Mouse (Mus musculus) forebrain, embryonic 12.5 days (tissue): ENCODE measurements around the gene Ttll5. TPM values are rescaled to one million over a fixed set of nuclear protein-coding genes. Genes with fewer than 3 reads are reported as not detected.

Experiments used
- ATAC-seq: fragments of 200-750 bp; cut with Nextera tagmentation; 2 replicates; pipeline ENCODE4 v1.8.0; 2017; ENCODE audit warnings: moderate TSS enrichment; ENCODE audit not compliant: low FRiP score
- H3K27ac ChIP-seq: fragments of 300-500 bp; sonication (generic); 2 replicates; pipeline ENCODE4 v1.5.1; 2016; ENCODE audit warnings: mild to moderate bottlenecking
- H3K27me3 ChIP-seq: fragments of 300-500 bp; sonication (generic); 2 replicates; pipeline ENCODE4 v1.6.1; 2016; ENCODE audit warnings: mild to moderate bottlenecking
- H3K36me3 ChIP-seq: fragments of 300-500 bp; sonication (generic); replicated peaks from 2 replicates; pipeline ENCODE4 v1.6.1; 2016; ENCODE audit warnings: mild to moderate bottlenecking
- H3K4me1 ChIP-seq: fragments of 300-500 bp; sonication (generic); 2 replicates; pipeline ENCODE4 v1.6.1; 2016
- H3K4me2 ChIP-seq: fragments of 300-500 bp; sonication (generic); 2 replicates; pipeline ENCODE4 v1.6.1; 2016; ENCODE audit warnings: mild to moderate bottlenecking, moderate library complexity
- H3K4me3 ChIP-seq: fragments of 300-500 bp; sonication (generic); replicated peaks from 2 replicates; pipeline ENCODE4 v1.5.1; 2016; ENCODE audit warnings: mild to moderate bottlenecking
- H3K9ac ChIP-seq: fragments of 300-500 bp; sonication (generic); 2 replicates; pipeline ENCODE4 v1.6.1; 2016; ENCODE audit warnings: mild to moderate bottlenecking
- H3K9me3 ChIP-seq: fragments of 300-500 bp; sonication (generic); 2 replicates; pipeline ENCODE4 v1.6.1; 2016
- WGBS: fragments of 180-500 bp; shearing (Covaris S2); methylation state at CpG from one replicate; pipeline ENCODE4 v1.1.7; 2016; 5-methylcytosine and 5-hydroxymethylcytosine counted together
- polyA plus RNA-seq: library from polyadenylated mRNA; unstranded; fragments of >200 nt; fragmentation: Nextera tagmentation; extraction: Ambion mirVana; gene quantifications from 2 replicates; pipeline ENCODE4 v1.2.1, GENCODE M21; 2016

The Ttll5 gene
- polyA plus RNA-seq, 1 experiment from 2014 or later = 17.3 TPM

GRCm38 (mm10) chr12:86100711-86101110, 276.3 kb downstream of the Ttll5 start:
- Histone ChIP-seq H3K9ac (no peak overlapping the region), H3K4me3 (no peak overlapping the region), H3K36me3 (0 out of 2 replicates have a peak, but pooled peaks cover 2% of the 10 kb centered on the region), H3K27ac (no peak overlapping the region), H3K9me3 (no peaks in the 10 kb centered on the region), H3K4me1 (peaks cover 26% of the 10 kb centered on the region), H3K27me3 (peaks cover 14% of the 10 kb centered on the region), H3K4me2 (no peak overlapping the region)
- WGBS = 84% methylated on average over 3 of the region's 3 CpGs
- no peak for ATAC-seq

DNA sequence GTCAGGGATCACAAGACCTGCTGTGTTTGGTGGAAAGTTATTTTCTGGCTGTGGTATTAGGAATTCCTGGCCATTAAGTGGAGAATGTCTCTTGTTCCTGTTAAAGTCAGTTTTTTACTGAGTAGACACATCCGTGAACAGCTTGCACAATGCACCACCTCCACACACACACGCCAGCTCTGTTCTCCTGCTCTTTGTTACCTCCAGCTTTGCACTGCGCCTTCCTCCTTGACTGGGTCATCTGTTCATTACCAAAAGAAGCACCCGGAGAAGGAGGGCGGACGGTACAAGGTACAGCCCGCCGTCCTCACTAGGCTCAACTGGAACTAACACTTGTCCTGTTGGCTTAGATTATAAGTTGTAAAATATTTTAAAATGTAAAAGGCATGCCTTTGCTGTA, 278.2 kb downstream of the Ttll5 start:
- Histone ChIP-seq H3K4me3 (no peak overlapping the region), H3K9me3 (no peaks in the 10 kb centered on the region), H3K27ac (no peak overlapping the region), H3K27me3 (peaks cover 17% of the 10 kb centered on the region), H3K4me1 (peaks cover 23% of the 10 kb centered on the region), H3K9ac (no peak overlapping the region), H3K4me2 (no peak overlapping the region), H3K36me3 (0 out of 2 replicates have a peak, but pooled peaks cover 2% of the 10 kb centered on the region)
- no peak for ATAC-seq
- WGBS = 81% methylated on average over 8 of the region's 8 CpGs

DNA sequence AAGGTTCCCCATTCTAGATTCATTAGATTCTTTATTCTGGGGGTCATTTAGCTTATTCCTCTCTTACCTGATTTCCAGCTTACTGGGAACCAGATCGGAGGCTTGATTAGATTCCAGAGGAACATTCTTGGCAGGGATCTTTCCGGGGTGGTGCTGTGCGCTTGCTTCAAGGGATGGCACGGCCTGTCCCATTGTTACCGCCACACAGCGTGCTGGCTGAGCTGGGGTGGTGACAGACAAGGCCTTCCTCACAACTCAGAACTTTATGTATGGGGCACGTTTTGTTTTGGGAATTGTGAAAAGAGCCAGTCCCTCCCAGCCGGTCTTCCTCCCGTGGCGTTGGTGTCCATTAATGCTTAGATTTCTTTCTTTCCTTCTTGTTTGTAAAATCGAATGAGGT, 278.9 kb downstream of the Ttll5 start:
- ATAC-seq = no peak
- WGBS = 32% methylated on average over 11 of the region's 11 CpGs
- H3K4me1 ChIP-seq = peaks cover 23% of the 10 kb centered on the region
- 0 out of 2 replicates have a peak overlapping the region, but pooled peaks have one; percentile 1 for H3K4me2 ChIP-seq
- 0 out of 2 replicates have a peak, but pooled peaks cover 2% of the 10 kb centered on the region for H3K36me3 ChIP-seq
- no peak overlapping the region for H3K4me3 ChIP-seq
- 0 out of 2 replicates have a peak overlapping the region, but pooled peaks have one; percentile 25 for H3K27ac ChIP-seq
- H3K9me3 ChIP-seq = no peaks in the 10 kb centered on the region
- H3K9ac ChIP-seq = no peak overlapping the region
- H3K27me3 ChIP-seq = peaks cover 17% of the 10 kb centered on the region

DNA sequence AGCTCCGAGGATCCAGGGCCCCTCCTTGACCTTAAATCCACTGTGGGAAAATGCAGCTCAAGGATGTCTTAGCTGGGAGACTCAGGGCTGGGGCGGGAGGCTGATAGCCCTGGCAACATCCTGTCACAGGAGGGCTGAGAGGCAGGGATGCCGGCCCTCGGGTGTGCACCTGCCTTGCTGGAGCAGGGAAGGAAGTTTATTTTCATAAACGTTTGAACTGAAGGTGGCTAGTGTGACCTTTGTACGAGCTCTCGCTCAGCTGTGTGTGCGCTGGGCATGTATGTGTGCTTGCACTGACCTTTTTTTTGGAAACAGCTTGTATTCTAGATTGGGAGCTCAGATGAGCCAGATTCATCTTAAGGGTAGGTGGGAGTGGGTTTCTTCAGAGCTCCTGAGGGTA, 279.4 kb downstream of the Ttll5 start:
- Histone ChIP-seq H3K27me3 (peaks cover 17% of the 10 kb centered on the region), H3K4me2 (peak overlapping the region; percentile 1; the same call in 1 of the 2 replicates), H3K4me3 (no peak overlapping the region), H3K9ac (no peak overlapping the region), H3K9me3 (no peaks in the 10 kb centered on the region), H3K27ac (no peak overlapping the region; the same call in 1 of the 2 replicates), H3K4me1 (peaks cover 23% of the 10 kb centered on the region), H3K36me3 (0 out of 2 replicates have a peak, but pooled peaks cover 2% of the 10 kb centered on the region)
- ATAC-seq = no peak
- 43% methylated on average over 8 of the region's 8 CpGs for WGBS

- no peak overlapping the region for H3K27ac ChIP-seq
- no peak overlapping the region for H3K4me3 ChIP-seq
- peaks cover 17% of the 10 kb centered on the region for H3K27me3 ChIP-seq
- H3K9ac ChIP-seq = no peak overlapping the region
- H3K4me1 ChIP-seq = peaks cover 23% of the 10 kb centered on the region
- no peaks in the 10 kb centered on the region for H3K9me3 ChIP-seq
- WGBS = 83% methylated on average over 11 of the region's 11 CpGs
- H3K4me2 ChIP-seq = no peak overlapping the region
- ATAC-seq = no peak
- 0 out of 2 replicates have a peak, but pooled peaks cover 2% of the 10 kb centered on the region for H3K36me3 ChIP-seq
These were observed 279.8 kb downstream of the Ttll5 start for GRCm38 (mm10) chr12:86104297-86104696.

GRCm38 (mm10) chr12:86105546-86105945, 281.1 kb downstream of the Ttll5 start:
- Histone ChIP-seq H3K9ac (no peak overlapping the region), H3K4me3 (no peak overlapping the region), H3K4me1 (peaks cover 23% of the 10 kb centered on the region), H3K27ac (no peak overlapping the region), H3K4me2 (no peak overlapping the region), H3K27me3 (peaks cover 16% of the 10 kb centered on the region), H3K36me3 (no peaks in the 10 kb centered on the region), H3K9me3 (no peaks in the 10 kb centered on the region)
- no peak for ATAC-seq
- 82% methylated on average over 9 of the region's 10 CpGs for WGBS

GRCm38 (mm10) chr12:86106086-86106485, 281.6 kb downstream of the Ttll5 start:
- no peak overlapping the region for H3K4me3 ChIP-seq
- H3K4me2 ChIP-seq = no peak overlapping the region
- H3K27ac ChIP-seq = no peak overlapping the region
- H3K9me3 ChIP-seq = no peaks in the 10 kb centered on the region
- H3K4me1 ChIP-seq = peaks cover 23% of the 10 kb centered on the region
- H3K27me3 ChIP-seq = peaks cover 14% of the 10 kb centered on the region; the same call in 1 of the 2 replicates
- no peaks in the 10 kb centered on the region for H3K36me3 ChIP-seq
- WGBS = 92% methylated on average over 9 of the region's 9 CpGs
- no peak for ATAC-seq
- no peak overlapping the region for H3K9ac ChIP-seq

GRCm38 (mm10) chr12:86107645-86108044, 283.2 kb downstream of the Ttll5 start:
- Histone ChIP-seq H3K4me1 (peaks cover 20% of the 10 kb centered on the region), H3K4me2 (no peak overlapping the region), H3K4me3 (no peak overlapping the region), H3K36me3 (no peaks in the 10 kb centered on the region), H3K9me3 (no peaks in the 10 kb centered on the region), H3K9ac (no peak overlapping the region), H3K27ac (no peak overlapping the region), H3K27me3 (peaks cover 14% of the 10 kb centered on the region; the same call in 1 of the 2 replicates)
- WGBS = 87% methylated on average over 7 of the region's 7 CpGs
- ATAC-seq = no peak

DNA sequence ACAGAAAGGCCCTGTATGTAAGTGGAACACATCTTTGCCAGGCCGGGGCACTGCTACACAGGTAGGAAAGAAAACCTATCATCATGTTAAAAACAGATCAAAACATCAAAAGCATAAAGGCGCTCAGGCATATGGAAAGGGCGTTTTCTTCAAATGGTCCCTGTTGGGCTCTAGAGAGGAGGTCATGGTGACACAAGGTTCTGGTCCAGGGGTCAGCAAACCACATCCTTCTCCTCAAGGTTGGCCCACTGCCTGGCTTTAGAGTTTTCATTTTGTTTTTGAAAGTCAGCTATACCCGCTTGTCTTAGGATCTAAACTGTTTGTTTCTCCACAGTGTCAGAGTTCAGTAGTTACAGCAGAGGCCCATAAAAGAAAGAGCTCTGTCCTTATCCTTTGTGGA, 285.1 kb downstream of the Ttll5 start:
- Histone ChIP-seq H3K4me1 (peaks cover under 1% of the 10 kb centered on the region; the same call in 1 of the 2 replicates), H3K27me3 (peaks cover 14% of the 10 kb centered on the region; the same call in 1 of the 2 replicates), H3K9me3 (no peaks in the 10 kb centered on the region), H3K9ac (no peak overlapping the region), H3K36me3 (no peaks in the 10 kb centered on the region), H3K4me2 (no peak overlapping the region), H3K4me3 (no peak overlapping the region), H3K27ac (no peak overlapping the region)
- no peak for ATAC-seq
- 90% methylated on average over 4 of the region's 4 CpGs for WGBS

DNA sequence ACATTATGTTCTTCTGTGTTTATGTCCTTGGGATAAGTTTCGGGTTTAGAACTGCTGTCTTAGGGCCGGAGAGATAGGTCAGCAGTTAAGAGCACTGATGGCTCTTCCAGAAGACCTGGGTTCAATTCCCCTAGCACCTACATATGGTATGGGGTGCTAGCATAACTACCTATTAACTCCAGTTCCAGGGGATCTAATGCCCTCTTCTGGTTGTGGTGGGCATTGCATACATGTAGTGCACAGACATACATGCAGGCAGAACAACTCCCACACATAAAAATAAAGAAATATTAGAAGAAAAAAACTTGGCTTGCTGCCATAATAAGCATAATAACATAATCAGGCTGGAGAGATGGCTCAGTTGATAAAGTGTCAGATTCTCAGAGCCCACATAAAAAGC, 286.2 kb downstream of the Ttll5 start:
- no peak overlapping the region for H3K4me2 ChIP-seq
- ATAC-seq = no peak
- no peak overlapping the region for H3K9ac ChIP-seq
- H3K4me1 ChIP-seq = no peaks in the 10 kb centered on the region
- H3K36me3 ChIP-seq = no peaks in the 10 kb centered on the region
- 91% methylated on average over 2 of the region's 2 CpGs for WGBS
- H3K9me3 ChIP-seq = no peaks in the 10 kb centered on the region
- H3K27ac ChIP-seq = no peak overlapping the region
- no peak overlapping the region for H3K4me3 ChIP-seq
- 0 out of 2 replicates have a peak, but pooled peaks cover 4% of the 10 kb centered on the region for H3K27me3 ChIP-seq

Other genes with a start within 250 kb of the Ttll5 start
- 0.47 and 0.56 TPM in 2 replicates for gene Jdp2, start 225.6 kb upstream of the Ttll5 start, polyA plus RNA-seq
- 0.56 and 1.5 TPM in 2 replicates for gene Batf, start 138.0 kb upstream of the Ttll5 start, polyA plus RNA-seq
- gene Flvcr2, start 78.1 kb upstream of the Ttll5 start, polyA plus RNA-seq = 1.4 and 1.5 TPM in 2 replicates
- 97.7 and 104 TPM in 2 replicates for gene Erg28, start 109 bp upstream of the Ttll5 start, polyA plus RNA-seq